Mouse (Mus musculus) embryonic fibroblast, embryonic 13.5 days (primary cell): Measurements from ENCODE around the gene Ppp1r11. TPM values are rescaled to one million over a fixed set of nuclear protein-coding genes. Genes with fewer than 3 reads are reported as not detected.

ENCODE experiments used
- H3K27ac ChIP-seq: 2 replicates; pipeline ENCODE4 v1.5.1; 2012; ENCODE audit warnings: low read length, control low read depth, inconsistent platforms; ENCODE audit not compliant: insufficient read depth
- H3K4me1 ChIP-seq: 2 replicates; pipeline ENCODE4 v1.6.1; 2011; ENCODE audit warnings: low read length; ENCODE audit not compliant: control insufficient read depth, insufficient read depth
- H3K4me3 ChIP-seq: 2 replicates; pipeline ENCODE4 v1.5.1; 2011; ENCODE audit warnings: mild to moderate bottlenecking, control low read depth, low read length; ENCODE audit not compliant: insufficient read depth
- CTCF ChIP-seq: IDR thresholded peaks from 2 replicates; pipeline ENCODE4 v1.5.1; 2011; ENCODE audit warnings: mild to moderate bottlenecking, control low read depth, low read length, moderate library complexity, borderline replicate concordance; ENCODE audit not compliant: insufficient read depth
- POLR2A ChIP-seq: IDR thresholded peaks from 2 replicates; pipeline ENCODE4 v1.6.1; 2011; ENCODE audit warnings: low read depth, mild to moderate bottlenecking, control low read depth, low read length, moderate library complexity
- polyA plus RNA-seq: library from polyadenylated mRNA; stranded (reverse); fragments of >200 nt; gene quantifications from 2 replicates; pipeline ENCODE4 v1.2.4, GENCODE M21; 2011; ENCODE audit warnings: low read depth; ENCODE audit not compliant: missing spikeins, insufficient read length

The Ppp1r11 gene
- polyA plus RNA-seq, 1 experiment, result 60.4 TPM

DNA sequence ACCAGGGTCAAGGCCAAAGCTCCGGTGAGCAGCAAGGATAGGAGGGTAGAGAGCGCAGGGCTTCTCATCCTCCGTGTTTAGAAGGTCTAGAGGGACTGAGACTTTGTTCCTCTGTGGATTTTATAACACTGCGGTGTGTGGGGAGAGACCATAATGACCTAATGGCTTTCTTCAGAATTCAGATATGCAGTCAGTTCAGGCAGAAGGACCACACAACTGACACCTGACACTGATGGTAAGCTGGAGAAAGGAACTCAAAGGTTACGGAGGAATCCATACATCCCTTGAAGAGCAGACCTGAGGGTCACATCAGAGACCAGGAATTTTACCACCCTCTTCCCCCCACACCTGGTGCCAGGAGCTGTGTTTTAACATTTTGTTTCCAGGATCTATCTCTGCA lies 37.9 kb upstream of the Ppp1r11 start, which contains the start of gene H2-M5:
H2-M5 (minus strand) TSS at position 101 of the 400 bp plus-strand sequence.
- Histone ChIP-seq H3K4me3 (no peak within 1 kb of the TSS), H3K27ac (no peak within 1 kb of the TSS), H3K4me1 (no peaks in the 10 kb centered on the region)
- TF ChIP-seq POLR2A, result no peak
- no peak for TF ChIP-seq CTCF

DNA sequence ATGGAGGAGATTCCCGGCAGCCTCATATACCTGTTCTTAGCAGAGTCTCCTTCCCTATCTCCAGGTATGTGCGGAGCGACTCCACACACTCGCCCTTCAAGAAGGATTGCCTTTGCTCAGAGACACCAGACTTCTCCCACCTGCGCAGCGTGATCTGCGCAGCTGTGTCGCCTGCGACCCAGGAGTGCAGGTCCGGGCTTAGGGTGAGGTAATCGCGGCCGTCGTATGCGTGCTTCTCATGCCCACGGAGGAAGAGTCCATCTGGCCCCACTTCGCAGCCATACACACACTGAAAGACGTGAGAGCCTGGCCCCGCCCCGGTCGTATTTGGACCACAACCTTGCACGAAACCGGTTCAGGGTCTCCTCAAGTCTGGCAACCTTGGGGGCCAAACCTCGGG lies 36.9 kb upstream of the Ppp1r11 start:
- TF ChIP-seq POLR2A, result no peak
- TF ChIP-seq CTCF, result no peak
- Histone ChIP-seq H3K4me3 (no peak overlapping the region), H3K4me1 (no peaks in the 10 kb centered on the region), H3K27ac (no peak overlapping the region)

DNA sequence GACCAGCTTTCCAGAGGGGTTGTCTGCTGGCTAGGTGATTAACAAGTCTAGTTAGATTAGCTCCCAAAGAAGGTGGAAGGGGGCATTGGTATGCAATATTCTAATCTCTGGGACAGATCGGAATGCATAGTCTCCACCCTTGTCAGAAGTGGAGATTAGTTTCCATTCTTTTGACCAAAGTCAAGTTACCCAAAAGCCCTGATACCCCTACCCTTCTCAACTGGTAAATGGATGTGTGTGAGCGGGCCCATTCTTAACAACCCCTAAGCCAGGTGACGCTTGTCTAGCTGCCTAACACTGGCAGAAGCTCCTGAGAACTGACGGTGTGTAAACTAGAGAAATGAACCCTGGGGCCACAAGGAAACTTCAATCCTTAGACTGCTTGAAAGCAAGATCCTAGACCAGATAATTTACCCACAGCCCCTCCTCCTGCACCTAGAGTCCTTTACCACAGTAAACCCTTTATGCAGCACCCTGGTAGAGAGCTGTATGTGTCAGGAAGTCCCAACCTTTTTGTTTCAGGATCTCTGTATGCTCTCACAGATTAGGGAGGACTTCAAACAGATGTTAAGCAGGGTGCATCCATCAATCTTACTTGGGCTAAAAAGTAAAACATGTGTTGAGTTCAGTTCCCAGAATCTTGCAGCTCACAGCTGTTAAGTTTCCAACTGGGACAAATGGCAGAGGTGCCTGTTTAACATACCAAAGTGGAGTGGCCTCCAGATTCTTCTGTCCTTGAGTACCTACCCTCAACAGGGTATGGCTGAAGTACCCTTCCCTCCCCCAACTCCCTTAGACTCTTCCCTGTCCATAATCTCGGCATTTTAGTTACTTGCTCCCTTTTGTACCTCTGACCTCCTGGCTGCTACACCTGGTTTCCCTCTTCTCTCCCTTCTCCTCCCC lies 31.0 kb upstream of the Ppp1r11 start:
- no peaks in the 10 kb centered on the region for H3K4me1 ChIP-seq
- no peak overlapping the region for H3K27ac ChIP-seq
- no peak for TF ChIP-seq POLR2A
- no peak for TF ChIP-seq CTCF
- no peak overlapping the region for H3K4me3 ChIP-seq

- TF ChIP-seq POLR2A, result no peak
- no peak for TF ChIP-seq CTCF
- Histone ChIP-seq H3K4me3 (no peak overlapping the region), H3K27ac (no peak overlapping the region), H3K4me1 (no peaks in the 10 kb centered on the region)
These were observed 30.3 kb upstream of the Ppp1r11 start for GRCm38 (mm10) chr17:36981845-36982244.

GRCm38 (mm10) chr17:36981221-36981813 lies 29.8 kb upstream of the Ppp1r11 start, which contains the start of gene 2410137M14Rik:
TSS of gene 2410137M14Rik (minus strand) at chr17:36981237.
- no peak for TF ChIP-seq CTCF
- no peak for TF ChIP-seq POLR2A
- Histone ChIP-seq H3K4me3 (no peak within 1 kb of the TSS), H3K27ac (no peak within 1 kb of the TSS), H3K4me1 (no peaks in the 10 kb centered on the region)

DNA sequence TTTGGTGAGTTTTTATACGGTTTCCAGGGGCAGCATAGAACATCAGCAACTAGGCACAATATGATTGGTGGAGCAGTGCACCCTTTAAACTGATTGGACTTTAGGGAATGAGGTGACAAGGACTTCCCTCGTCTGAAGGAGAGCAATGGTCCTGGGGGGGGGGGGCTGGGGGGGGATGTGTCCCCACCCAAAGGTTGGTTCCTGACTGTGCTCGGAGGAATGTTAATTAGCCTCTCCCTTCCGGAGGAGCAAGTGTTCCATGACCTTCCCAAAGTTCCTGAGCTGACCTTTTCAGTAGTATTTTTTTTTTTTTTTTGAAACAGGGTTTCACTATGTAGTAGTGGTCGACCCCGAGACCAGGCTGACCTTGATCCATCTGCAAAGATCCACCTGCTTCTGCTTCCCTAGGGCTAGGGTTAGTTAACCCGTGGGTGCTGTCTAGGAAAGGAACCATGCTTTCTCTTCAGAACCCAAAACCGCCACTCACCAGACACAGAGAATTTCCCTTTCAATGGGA lies 21.8 kb upstream of the Ppp1r11 start:
- no peak overlapping the region for H3K4me3 ChIP-seq
- TF ChIP-seq POLR2A, result no peak
- no peak overlapping the region for H3K27ac ChIP-seq
- H3K4me1 ChIP-seq, result no peaks in the 10 kb centered on the region

DNA sequence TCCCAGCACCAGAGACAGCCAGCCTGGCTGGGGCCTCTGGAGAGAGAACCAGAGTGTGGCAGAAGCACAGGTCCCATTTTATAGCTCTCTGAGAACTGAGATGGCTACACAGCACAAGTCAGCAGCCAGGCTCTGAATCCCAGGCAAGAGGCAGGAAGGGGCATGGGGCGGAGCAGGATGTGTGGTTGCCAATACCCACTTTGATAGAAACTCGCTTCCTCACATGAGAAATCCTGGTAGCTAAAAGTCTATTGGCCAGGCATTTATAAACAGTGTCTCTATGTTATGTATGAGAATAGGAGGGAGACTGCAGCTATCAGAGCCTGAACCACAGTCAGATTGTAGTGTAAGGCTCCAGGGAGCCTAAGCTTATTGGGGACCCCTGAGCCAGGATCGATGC lies 21.2 kb upstream of the Ppp1r11 start:
- TF ChIP-seq POLR2A, result no peak
- TF ChIP-seq CTCF, result no peak
- Histone ChIP-seq H3K4me1 (no peaks in the 10 kb centered on the region), H3K27ac (no peak overlapping the region), H3K4me3 (no peak overlapping the region)

- H3K27ac ChIP-seq, result no peak overlapping the region
- no peak overlapping the region for H3K4me3 ChIP-seq
- TF ChIP-seq CTCF, result no peak
- TF ChIP-seq POLR2A, result no peak
- H3K4me1 ChIP-seq, result no peaks in the 10 kb centered on the region
These were observed 19.8 kb upstream of the Ppp1r11 start for GRCm38 (mm10) chr17:36971172-36971850.

DNA sequence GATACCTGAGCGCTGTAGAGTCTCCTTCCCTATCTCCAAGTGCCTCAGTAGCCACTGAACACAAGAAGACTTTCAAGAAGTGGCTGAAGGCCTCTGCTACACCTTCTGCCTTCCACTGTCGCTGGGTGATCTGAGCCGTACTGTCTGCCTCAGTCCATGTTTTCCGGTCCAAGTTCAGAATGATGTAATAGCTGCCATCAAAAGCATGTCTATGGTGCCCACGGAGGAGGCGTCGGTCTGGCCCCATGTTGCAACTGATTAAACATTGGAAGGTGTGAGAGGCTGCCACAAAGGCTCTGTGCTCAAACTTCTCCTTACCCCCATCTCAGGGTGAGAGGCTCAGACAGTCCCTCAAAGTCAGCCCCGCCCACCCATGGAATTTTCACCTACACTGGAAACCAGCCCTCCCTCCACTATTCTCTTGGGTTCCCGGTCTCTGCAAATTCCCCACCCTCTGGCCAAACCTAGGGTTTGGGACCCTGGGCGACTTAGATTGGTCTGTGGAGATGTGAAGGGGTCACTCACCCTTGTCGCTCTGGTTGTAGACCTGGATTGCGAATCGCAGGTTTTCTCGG lies 18.9 kb upstream of the Ppp1r11 start:
- H3K4me3 ChIP-seq, result no peak overlapping the region
- TF ChIP-seq CTCF (no peak), POLR2A (no peak)
- no peak overlapping the region for H3K27ac ChIP-seq
- no peaks in the 10 kb centered on the region for H3K4me1 ChIP-seq
